Mouse (Mus musculus): ENCODE measurements around the gene Atxn7.

DNA sequence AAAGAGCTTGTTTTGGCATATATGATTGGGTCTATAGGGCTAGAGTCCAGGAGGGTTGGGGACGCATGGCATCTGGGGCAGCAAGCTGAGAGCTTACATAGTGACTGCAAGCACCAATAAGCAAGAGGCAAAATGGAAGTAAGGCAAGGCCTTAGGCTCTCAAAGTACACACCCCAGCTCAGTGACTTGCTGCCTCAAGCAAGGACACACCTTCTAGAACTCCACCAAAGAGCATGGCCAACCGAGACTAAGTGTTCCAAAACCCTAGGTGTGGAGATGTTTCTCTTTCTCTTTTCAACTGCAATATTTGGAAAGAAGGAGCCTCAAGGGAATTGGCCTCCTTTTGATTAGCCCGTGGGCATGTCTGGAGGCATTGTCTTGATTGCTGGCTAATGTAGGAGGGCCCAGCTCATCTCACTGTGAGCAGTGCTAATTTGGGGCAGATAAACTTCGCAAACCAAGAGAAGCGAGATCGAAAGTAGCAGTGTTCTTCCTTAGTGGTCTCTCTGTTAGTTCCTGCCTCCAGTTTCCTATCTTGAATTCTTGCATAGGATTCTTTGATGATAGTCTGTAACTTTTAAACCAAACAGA lies 119.5 kb downstream of the Atxn7 start:
- no peak for TF ChIP-seq CTCF (IDR thresholded peaks at IDR 0.05; ENCODE audit: extremely low read depth, insufficient read depth, insufficient read length, insufficient replicate concordance)
- no peak for TF ChIP-seq POLR2A (IDR thresholded peaks at IDR 0.05; ENCODE audit: low read depth, low read length)
